Mouse (Mus musculus): ENCODE measurements around the gene Adcy10. TPM values are rescaled to one million over a fixed set of nuclear protein-coding genes. Genes with fewer than 3 reads are reported as not detected.

Adcy10 gene
- polyA plus RNA-seq, 1 experiment: not detected

GRCm38 (mm10) chr1:165594699-165595421 is 109.9 kb downstream of the Adcy10 start:
- 79% methylated on average over 15 of the region's 15 CpGs for WGBS
- DNase-seq (ENCODE audit: low read depth, low spot score): no peak

GRCm38 (mm10) chr1:165601775-165602280 is 116.8 kb downstream of the Adcy10 start:
- no peak for DNase-seq (ENCODE audit: low read depth, low spot score)
- 78% methylated on average over 10 of the region's 10 CpGs for WGBS

- DNase-seq (ENCODE audit: low read depth, low spot score): no peak
- 86% methylated on average over 14 of the region's 14 CpGs for WGBS
These were observed 118.2 kb downstream of the Adcy10 start for GRCm38 (mm10) chr1:165603218-165603617.

- no peak for DNase-seq (ENCODE audit: low read depth, low spot score)
- WGBS: 71% methylated on average over 8 of the region's 8 CpGs
These were observed 119.2 kb downstream of the Adcy10 start for GRCm38 (mm10) chr1:165604203-165604602.

- no peak for DNase-seq (ENCODE audit: low read depth, low spot score)
- 94% methylated on average over 3 of the region's 3 CpGs for whole genome bisulfite sequencing
These were observed 120.1 kb downstream of the Adcy10 start for GRCm38 (mm10) chr1:165605108-165605507.

GRCm38 (mm10) chr1:165605774-165606173 is 120.8 kb downstream of the Adcy10 start:
- WGBS: 71% methylated on average over 6 of the region's 6 CpGs
- no peak for DNase-seq (ENCODE audit: low read depth, low spot score)

- 48% methylated on average over 4 of the region's 4 CpGs for WGBS
- no peak for DNase-seq (ENCODE audit: low read depth, low spot score)
These were observed 123.9 kb downstream of the Adcy10 start for GRCm38 (mm10) chr1:165608904-165609303.

GRCm38 (mm10) chr1:165609495-165610320 is 124.7 kb downstream of the Adcy10 start:
- WGBS: 42% methylated on average over 7 of the region's 7 CpGs
- no peak for DNase-seq (ENCODE audit: low read depth, low spot score)

GRCm38 (mm10) chr1:165610321-165610999 is 125.5 kb downstream of the Adcy10 start:
- 67% methylated on average over 9 of the region's 9 CpGs for WGBS

GRCm38 (mm10) chr1:165612714-165613113 is 127.7 kb downstream of the Adcy10 start:
- 63% methylated on average over 5 of the region's 5 CpGs for WGBS
- DNase-seq (ENCODE audit: low read depth, low spot score): no peak

More at GRCm38 (mm10) chr1:165610321-165610999, 125.5 kb downstream of the Adcy10 start:
- DNase-seq (ENCODE audit: low read depth, low spot score): no peak

GRCm38 (mm10) chr1:165613926-165614325 is 128.9 kb downstream of the Adcy10 start:
- WGBS: 66% methylated on average over 4 of the region's 4 CpGs
- no peak for DNase-seq (ENCODE audit: low read depth, low spot score)

- DNase-seq (ENCODE audit: low read depth, low spot score): no peak
- 92% methylated on average over 3 of the region's 3 CpGs for WGBS
These were observed 129.8 kb downstream of the Adcy10 start for GRCm38 (mm10) chr1:165614793-165615192.

- DNase-seq (ENCODE audit: low read depth, low spot score): no peak
- 10% methylated on average over 7 of the region's 7 CpGs for WGBS
These were observed 131.7 kb downstream of the Adcy10 start for GRCm38 (mm10) chr1:165616652-165617051.

- 9% methylated on average over 15 of the region's 15 CpGs for WGBS
These were observed 132.3 kb downstream of the Adcy10 start for GRCm38 (mm10) chr1:165617166-165617891.

GRCm38 (mm10) chr1:165618201-165618624 is 133.2 kb downstream of the Adcy10 start:
- 67% methylated on average over 9 of the region's 9 CpGs for WGBS

More at GRCm38 (mm10) chr1:165617166-165617891, 132.3 kb downstream of the Adcy10 start:
- no peak for DNase-seq (ENCODE audit: low read depth, low spot score)

GRCm38 (mm10) chr1:165625058-165625457 is 140.1 kb downstream of the Adcy10 start:
- DNase-seq (ENCODE audit: low read depth, low spot score): no peak
- WGBS: 74% methylated on average over 5 of the region's 5 CpGs

More at GRCm38 (mm10) chr1:165618201-165618624, 133.2 kb downstream of the Adcy10 start:
- no peak for DNase-seq (ENCODE audit: low read depth, low spot score)

GRCm38 (mm10) chr1:165625896-165626295 is 140.9 kb downstream of the Adcy10 start:
- DNase-seq (ENCODE audit: low read depth, low spot score): no peak
- WGBS: 58% methylated on average over 5 of the region's 5 CpGs

All from large intestine, adult 2 months (tissue).